Mouse (Mus musculus): ENCODE measurements around the gene 1700025G04Rik. TPM values are rescaled to one million over a fixed set of nuclear protein-coding genes. Genes with fewer than 3 reads are reported as not detected.

1700025G04Rik gene
- polyA plus RNA-seq, 1 experiment from 2014 or later = 28.0 TPM

- WGBS = 97% methylated on average over 2 of the region's 2 CpGs
- ATAC-seq (replicated peaks; ENCODE audit: extremely low read depth, insufficient read depth, low FRiP score) = no peak
Observed at GRCm38 (mm10) chr1:152043453-152043852, 46.5 kb downstream of the 1700025G04Rik start.

GRCm38 (mm10) chr1:152042409-152042808 lies 47.5 kb downstream of the 1700025G04Rik start:
- WGBS = 75% methylated on average over 3 of the region's 3 CpGs
- ATAC-seq (replicated peaks; ENCODE audit: extremely low read depth, insufficient read depth, low FRiP score) = no peak
- peaks cover 14% of the 10 kb centered on the region for H3K4me1 ChIP-seq (ENCODE audit: control insufficient read depth, insufficient read depth, low read length)

More at GRCm38 (mm10) chr1:152043453-152043852, 46.5 kb downstream of the 1700025G04Rik start:
- H3K9ac ChIP-seq (ENCODE audit: low read length) = no peak overlapping the region
- no peaks in the 10 kb centered on the region for H3K9me3 ChIP-seq (replicated peaks; ENCODE audit: control insufficient read depth, low read length)
- H3K27me3 ChIP-seq (ENCODE audit: control insufficient read depth, insufficient read depth, low read length) = no peaks in the 10 kb centered on the region
- H3K4me2 ChIP-seq (ENCODE audit: low read depth, low read length) = no peak overlapping the region
- no peaks in the 10 kb centered on the region for H3K36me3 ChIP-seq (ENCODE audit: control insufficient read depth, insufficient read depth)
- H3K27ac ChIP-seq (ENCODE audit: low read length) = no peak overlapping the region
- H3K4me1 ChIP-seq (ENCODE audit: control insufficient read depth, insufficient read depth, low read length) = peaks cover 5% of the 10 kb centered on the region; the same call in 1 of the 2 replicates
- H3K4me3 ChIP-seq (ENCODE audit: low read length) = no peak overlapping the region

GRCm38 (mm10) chr1:152041005-152041404 lies 48.9 kb downstream of the 1700025G04Rik start:
- Histone ChIP-seq H3K27ac (ENCODE audit: low read length) (no peak overlapping the region), H3K36me3 (ENCODE audit: control insufficient read depth, insufficient read depth) (no peaks in the 10 kb centered on the region), H3K9me3 (replicated peaks; ENCODE audit: control insufficient read depth, low read length) (no peaks in the 10 kb centered on the region), H3K4me1 (ENCODE audit: control insufficient read depth, insufficient read depth, low read length) (peaks cover 15% of the 10 kb centered on the region), H3K4me3 (ENCODE audit: low read length) (no peak overlapping the region), H3K9ac (ENCODE audit: low read length) (no peak overlapping the region), H3K27me3 (ENCODE audit: control insufficient read depth, insufficient read depth, low read length) (no peaks in the 10 kb centered on the region), H3K4me2 (ENCODE audit: low read depth, low read length) (no peak overlapping the region)
- 85% methylated on average over 4 of the region's 4 CpGs for WGBS
- no peak for ATAC-seq (replicated peaks; ENCODE audit: extremely low read depth, insufficient read depth, low FRiP score)

More at GRCm38 (mm10) chr1:152042409-152042808, 47.5 kb downstream of the 1700025G04Rik start:
- Histone ChIP-seq H3K27me3 (ENCODE audit: control insufficient read depth, insufficient read depth, low read length) (no peaks in the 10 kb centered on the region), H3K4me3 (ENCODE audit: low read length) (no peak overlapping the region), H3K9me3 (replicated peaks; ENCODE audit: control insufficient read depth, low read length) (no peaks in the 10 kb centered on the region), H3K4me2 (ENCODE audit: low read depth, low read length) (no peak overlapping the region), H3K36me3 (ENCODE audit: control insufficient read depth, insufficient read depth) (no peaks in the 10 kb centered on the region), H3K9ac (ENCODE audit: low read length) (no peak overlapping the region), H3K27ac (ENCODE audit: low read length) (no peak overlapping the region)

- peaks cover 16% of the 10 kb centered on the region for H3K4me1 ChIP-seq (ENCODE audit: control insufficient read depth, insufficient read depth, low read length)
Observed at GRCm38 (mm10) chr1:152040053-152040452, 49.9 kb downstream of the 1700025G04Rik start.

GRCm38 (mm10) chr1:152039588-152039987 lies 50.3 kb downstream of the 1700025G04Rik start:
- ATAC-seq (replicated peaks; ENCODE audit: extremely low read depth, insufficient read depth, low FRiP score) = no peak
- Histone ChIP-seq H3K36me3 (ENCODE audit: control insufficient read depth, insufficient read depth) (no peaks in the 10 kb centered on the region), H3K4me2 (ENCODE audit: low read depth, low read length) (no peak overlapping the region), H3K9me3 (replicated peaks; ENCODE audit: control insufficient read depth, low read length) (no peaks in the 10 kb centered on the region), H3K9ac (ENCODE audit: low read length) (no peak overlapping the region), H3K27ac (ENCODE audit: low read length) (no peak overlapping the region), H3K4me3 (ENCODE audit: low read length) (no peak overlapping the region), H3K27me3 (ENCODE audit: control insufficient read depth, insufficient read depth, low read length) (no peaks in the 10 kb centered on the region), H3K4me1 (ENCODE audit: control insufficient read depth, insufficient read depth, low read length) (peaks cover 20% of the 10 kb centered on the region)
- 62% methylated on average over 8 of the region's 8 CpGs for WGBS

More at GRCm38 (mm10) chr1:152040053-152040452, 49.9 kb downstream of the 1700025G04Rik start:
- no peak overlapping the region for H3K27ac ChIP-seq (ENCODE audit: low read length)
- 75% methylated on average over 7 of the region's 7 CpGs for WGBS
- no peaks in the 10 kb centered on the region for H3K9me3 ChIP-seq (replicated peaks; ENCODE audit: control insufficient read depth, low read length)
- H3K9ac ChIP-seq (ENCODE audit: low read length) = no peak overlapping the region
- no peak for ATAC-seq (replicated peaks; ENCODE audit: extremely low read depth, insufficient read depth, low FRiP score)
- no peak overlapping the region for H3K4me2 ChIP-seq (ENCODE audit: low read depth, low read length)
- H3K4me3 ChIP-seq (ENCODE audit: low read length) = no peak overlapping the region
- no peaks in the 10 kb centered on the region for H3K27me3 ChIP-seq (ENCODE audit: control insufficient read depth, insufficient read depth, low read length)
- no peaks in the 10 kb centered on the region for H3K36me3 ChIP-seq (ENCODE audit: control insufficient read depth, insufficient read depth)

- Histone ChIP-seq H3K27ac (ENCODE audit: low read length) (no peak overlapping the region), H3K4me2 (ENCODE audit: low read depth, low read length) (no peak overlapping the region), H3K9ac (ENCODE audit: low read length) (no peak overlapping the region), H3K9me3 (replicated peaks; ENCODE audit: control insufficient read depth, low read length) (no peaks in the 10 kb centered on the region), H3K4me3 (ENCODE audit: low read length) (no peak overlapping the region), H3K4me1 (ENCODE audit: control insufficient read depth, insufficient read depth, low read length) (peaks cover 21% of the 10 kb centered on the region), H3K36me3 (ENCODE audit: control insufficient read depth, insufficient read depth) (no peaks in the 10 kb centered on the region), H3K27me3 (ENCODE audit: control insufficient read depth, insufficient read depth, low read length) (no peaks in the 10 kb centered on the region)
- WGBS = 69% methylated on average over 9 of the region's 9 CpGs
- no peak for ATAC-seq (replicated peaks; ENCODE audit: extremely low read depth, insufficient read depth, low FRiP score)
Observed at GRCm38 (mm10) chr1:152038086-152038485, 51.8 kb downstream of the 1700025G04Rik start.

- H3K36me3 ChIP-seq (ENCODE audit: control insufficient read depth, insufficient read depth) = peaks cover 3% of the 10 kb centered on the region; the same call in 1 of the 2 replicates
- no peak for ATAC-seq (replicated peaks; ENCODE audit: extremely low read depth, insufficient read depth, low FRiP score)
- H3K4me1 ChIP-seq (ENCODE audit: control insufficient read depth, insufficient read depth, low read length) = peaks cover 21% of the 10 kb centered on the region
- H3K9ac ChIP-seq (ENCODE audit: low read length) = no peak overlapping the region
- peaks cover 3% of the 10 kb centered on the region for H3K9me3 ChIP-seq (replicated peaks; ENCODE audit: control insufficient read depth, low read length)
- H3K27me3 ChIP-seq (ENCODE audit: control insufficient read depth, insufficient read depth, low read length) = no peaks in the 10 kb centered on the region
- H3K4me2 ChIP-seq (ENCODE audit: low read depth, low read length) = no peak overlapping the region
- no peak overlapping the region for H3K4me3 ChIP-seq (ENCODE audit: low read length)
- no peak overlapping the region for H3K27ac ChIP-seq (ENCODE audit: low read length)
- 42% methylated on average over 4 of the region's 4 CpGs for WGBS
Observed at GRCm38 (mm10) chr1:152037589-152037988, 52.3 kb downstream of the 1700025G04Rik start.

- peaks cover 4% of the 10 kb centered on the region; the same call in 1 of the 2 replicates for H3K36me3 ChIP-seq (ENCODE audit: control insufficient read depth, insufficient read depth)
- 52% methylated on average over 7 of the region's 7 CpGs for WGBS
- no peaks in the 10 kb centered on the region for H3K27me3 ChIP-seq (ENCODE audit: control insufficient read depth, insufficient read depth, low read length)
- no peak overlapping the region for H3K4me2 ChIP-seq (ENCODE audit: low read depth, low read length)
- H3K9me3 ChIP-seq (replicated peaks; ENCODE audit: control insufficient read depth, low read length) = peaks cover 6% of the 10 kb centered on the region
- H3K9ac ChIP-seq (ENCODE audit: low read length) = no peak overlapping the region
- peaks cover 20% of the 10 kb centered on the region for H3K4me1 ChIP-seq (ENCODE audit: control insufficient read depth, insufficient read depth, low read length)
- H3K27ac ChIP-seq (ENCODE audit: low read length) = no peak overlapping the region
- H3K4me3 ChIP-seq (ENCODE audit: low read length) = no peak overlapping the region
- no peak for ATAC-seq (replicated peaks; ENCODE audit: extremely low read depth, insufficient read depth, low FRiP score)
Observed at GRCm38 (mm10) chr1:152034766-152035165, 55.2 kb downstream of the 1700025G04Rik start.

GRCm38 (mm10) chr1:152033731-152034130 lies 56.2 kb downstream of the 1700025G04Rik start:
- H3K9me3 ChIP-seq (replicated peaks; ENCODE audit: control insufficient read depth, low read length) = peaks cover 6% of the 10 kb centered on the region
- H3K27me3 ChIP-seq (ENCODE audit: control insufficient read depth, insufficient read depth, low read length) = no peaks in the 10 kb centered on the region
- H3K4me3 ChIP-seq (ENCODE audit: low read length) = no peak overlapping the region
- no peak overlapping the region for H3K27ac ChIP-seq (ENCODE audit: low read length)
- peaks cover 17% of the 10 kb centered on the region for H3K4me1 ChIP-seq (ENCODE audit: control insufficient read depth, insufficient read depth, low read length)
- WGBS = 80% methylated on average over 3 of the region's 3 CpGs
- peaks cover 4% of the 10 kb centered on the region; the same call in 1 of the 2 replicates for H3K36me3 ChIP-seq (ENCODE audit: control insufficient read depth, insufficient read depth)
- H3K9ac ChIP-seq (ENCODE audit: low read length) = no peak overlapping the region
- H3K4me2 ChIP-seq (ENCODE audit: low read depth, low read length) = no peak overlapping the region
- ATAC-seq (replicated peaks; ENCODE audit: extremely low read depth, insufficient read depth, low FRiP score) = no peak
